Mouse (Mus musculus): ENCODE results near the gene Best2.

Best2 gene

DNA sequence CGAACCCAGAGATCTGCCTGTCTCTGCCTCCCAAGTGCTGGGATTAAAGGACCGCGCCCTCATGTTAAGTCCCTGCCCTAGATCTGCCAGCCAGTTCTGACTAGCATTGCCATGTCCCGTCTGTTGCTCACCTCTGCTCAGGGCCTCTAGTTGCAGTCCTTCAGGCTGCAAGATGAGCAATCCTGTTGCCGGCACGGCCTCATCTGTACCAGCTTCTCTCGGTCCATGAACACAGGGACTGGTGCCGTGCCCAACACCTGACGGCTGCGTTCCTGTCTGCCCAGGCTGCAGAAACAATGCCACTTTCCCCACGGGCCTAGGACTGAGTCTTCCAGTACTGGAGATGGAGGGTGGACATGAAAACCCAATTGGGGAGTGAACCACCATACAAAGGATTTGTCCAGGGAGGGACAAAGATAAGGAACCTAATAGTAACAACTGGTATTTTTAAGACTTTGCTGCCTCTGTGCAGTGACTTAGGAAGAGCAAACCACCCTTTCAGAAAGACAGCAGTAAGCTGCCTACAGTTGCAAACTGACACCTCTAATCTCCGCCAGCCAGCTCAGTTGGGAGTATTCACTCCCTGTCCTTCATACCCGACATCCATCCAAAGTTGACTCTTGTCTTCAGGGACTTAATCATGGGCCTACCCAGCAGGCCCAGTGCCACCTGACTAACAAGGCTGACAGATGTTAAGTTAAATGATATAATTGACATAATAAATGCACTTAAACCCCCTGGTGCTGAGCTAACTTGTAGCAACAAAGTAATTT is 46.6 kb downstream of the Best2 start:
- no peak for DNase-seq (ENCODE audit: low read depth, low spot score)

GRCm38 (mm10) chr8:84966603-84967002 is 47.7 kb downstream of the Best2 start:
- no peak for DNase-seq (ENCODE audit: low read depth, low spot score)

GRCm38 (mm10) chr8:84965731-84966291 is 48.5 kb downstream of the Best2 start:
- DNase-seq (ENCODE audit: low read depth, low spot score) = peak; percentile 97

GRCm38 (mm10) chr8:84963952-84964351 is 50.4 kb downstream of the Best2 start:
- DNase-seq (ENCODE audit: low read depth, low spot score) = no peak

DNA sequence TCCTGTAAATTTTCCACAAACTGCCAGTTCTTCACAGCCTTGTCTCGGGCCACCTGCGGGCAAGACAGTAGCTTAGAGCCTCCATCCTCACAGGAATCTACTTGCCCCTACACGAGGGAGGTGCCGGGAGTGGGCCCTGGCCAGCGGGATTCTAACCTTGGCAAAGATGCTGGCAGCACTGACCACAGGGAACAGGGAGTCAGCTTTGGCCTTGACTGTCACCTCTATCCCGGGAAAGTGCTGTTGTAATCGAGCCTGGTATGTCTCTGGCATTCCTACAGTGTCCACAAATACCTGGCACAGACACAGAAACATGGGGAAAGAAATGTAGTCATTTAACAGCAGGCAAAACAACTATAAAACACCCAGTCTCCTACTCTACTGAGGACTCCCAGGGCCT is 54.5 kb downstream of the Best2 start:
- DNase-seq (ENCODE audit: low read depth, low spot score) = no peak

All from skeletal muscle tissue, adult 2 months (tissue).